Mouse (Mus musculus): Measurements from ENCODE around the gene Ccdc187. TPM values are rescaled to one million over a fixed set of nuclear protein-coding genes. Genes with fewer than 3 reads are reported as not detected.

The Ccdc187 gene
- polyA plus RNA-seq, 1 experiment, result not detected

GRCm38 (mm10) chr2:26208126-26208789 lies 86.1 kb downstream of the Ccdc187 start, which contains the start of gene Lhx3:
Lhx3 (minus strand) TSS chr2:26208289.
- TF ChIP-seq CEBPB (IDR thresholded peaks at IDR 0.05; ENCODE audit: low read depth) (no peak), CTCF (IDR thresholded peaks at IDR 0.05; ENCODE audit: control insufficient read depth, insufficient read depth, insufficient read length) (no peak), MAX (IDR thresholded peaks at IDR 0.05) (no peak), MYOD1 (IDR thresholded peaks at IDR 0.05; ENCODE audit: control insufficient read depth, insufficient read length, low read depth) (no peak), USF1 (IDR thresholded peaks at IDR 0.05; ENCODE audit: low read depth) (no peak), MYOG (IDR thresholded peaks at IDR 0.05; ENCODE audit: control insufficient read depth, extremely low read depth, insufficient read length) (no peak), FOSL1 (IDR thresholded peaks at IDR 0.05; ENCODE audit: insufficient read depth, low read length, poor library complexity, severe bottlenecking) (no peak)
- no peaks in the 10 kb centered on the region for H3K79me2 ChIP-seq (ENCODE audit: control insufficient read depth, insufficient read depth)
- no peaks in the 10 kb centered on the region for H3K79me3 ChIP-seq (ENCODE audit: low read depth)
- H3K36me3 ChIP-seq (ENCODE audit: control insufficient read depth, insufficient read depth), result peaks cover 15% of the 10 kb centered on the region
- H3ac ChIP-seq (ENCODE audit: control insufficient read depth, insufficient read length, low read depth), result no peak within 1 kb of the TSS
- H3K27me3 ChIP-seq (ENCODE audit: control insufficient read depth, insufficient read depth, insufficient read length), result peaks cover 30% of the 10 kb centered on the region
- H3K4me3 ChIP-seq (ENCODE audit: insufficient read depth, poor library complexity, severe bottlenecking), result no peak within 1 kb of the TSS

- Histone ChIP-seq H3K27me3 (ENCODE audit: control insufficient read depth, insufficient read depth, insufficient read length) (peaks cover 37% of the 10 kb centered on the region), H3K79me2 (ENCODE audit: control insufficient read depth, insufficient read depth) (no peaks in the 10 kb centered on the region), H3ac (ENCODE audit: control insufficient read depth, insufficient read length, low read depth) (no peak overlapping the region), H3K79me3 (ENCODE audit: low read depth) (no peaks in the 10 kb centered on the region), H3K4me3 (ENCODE audit: insufficient read depth, poor library complexity, severe bottlenecking) (no peak overlapping the region), H3K36me3 (ENCODE audit: control insufficient read depth, insufficient read depth) (peaks cover 9% of the 10 kb centered on the region)
- TF ChIP-seq CTCF (IDR thresholded peaks at IDR 0.05; ENCODE audit: control insufficient read depth, insufficient read depth, insufficient read length) (no peak), CEBPB (IDR thresholded peaks at IDR 0.05; ENCODE audit: low read depth) (no peak), USF1 (IDR thresholded peaks at IDR 0.05; ENCODE audit: low read depth) (no peak), FOSL1 (IDR thresholded peaks at IDR 0.05; ENCODE audit: insufficient read depth, low read length, poor library complexity, severe bottlenecking) (no peak), MYOD1 (IDR thresholded peaks at IDR 0.05; ENCODE audit: control insufficient read depth, insufficient read length, low read depth) (no peak), MYOG (IDR thresholded peaks at IDR 0.05; ENCODE audit: control insufficient read depth, extremely low read depth, insufficient read length) (no peak), MAX (IDR thresholded peaks at IDR 0.05) (no peak)
These were observed 86.8 kb downstream of the Ccdc187 start for GRCm38 (mm10) chr2:26207559-26207958.

- H3K79me2 ChIP-seq (ENCODE audit: control insufficient read depth, insufficient read depth), result no peaks in the 10 kb centered on the region
- H3K79me3 ChIP-seq (ENCODE audit: low read depth), result no peaks in the 10 kb centered on the region
- H3K27me3 ChIP-seq (ENCODE audit: control insufficient read depth, insufficient read depth, insufficient read length), result peaks cover 55% of the 10 kb centered on the region
- H3ac ChIP-seq (ENCODE audit: control insufficient read depth, insufficient read length, low read depth), result no peak overlapping the region
- H3K36me3 ChIP-seq (ENCODE audit: control insufficient read depth, insufficient read depth), result peaks cover 5% of the 10 kb centered on the region
- no peak overlapping the region for H3K4me3 ChIP-seq (ENCODE audit: insufficient read depth, poor library complexity, severe bottlenecking)
- no peak for TF ChIP-seq CTCF (IDR thresholded peaks at IDR 0.05; ENCODE audit: control insufficient read depth, insufficient read depth, insufficient read length)
- TF ChIP-seq CEBPB (IDR thresholded peaks at IDR 0.05; ENCODE audit: low read depth), result no peak
- TF ChIP-seq FOSL1 (IDR thresholded peaks at IDR 0.05; ENCODE audit: insufficient read depth, low read length, poor library complexity, severe bottlenecking), result no peak
- no peak for TF ChIP-seq USF1 (IDR thresholded peaks at IDR 0.05; ENCODE audit: low read depth)
These were observed 88.6 kb downstream of the Ccdc187 start for GRCm38 (mm10) chr2:26205761-26206160.

- peaks cover 61% of the 10 kb centered on the region for H3K27me3 ChIP-seq (ENCODE audit: control insufficient read depth, insufficient read depth, insufficient read length)
- H3ac ChIP-seq (ENCODE audit: control insufficient read depth, insufficient read length, low read depth), result no peak overlapping the region
- TF ChIP-seq MYOG (IDR thresholded peaks at IDR 0.05; ENCODE audit: control insufficient read depth, extremely low read depth, insufficient read length), result no peak
- TF ChIP-seq FOSL1 (IDR thresholded peaks at IDR 0.05; ENCODE audit: insufficient read depth, low read length, poor library complexity, severe bottlenecking), result no peak
- TF ChIP-seq CEBPB (IDR thresholded peaks at IDR 0.05; ENCODE audit: low read depth), result no peak
- no peak for TF ChIP-seq MYOD1 (IDR thresholded peaks at IDR 0.05; ENCODE audit: control insufficient read depth, insufficient read length, low read depth)
- no peak for TF ChIP-seq MAX (IDR thresholded peaks at IDR 0.05)
- TF ChIP-seq CTCF (IDR thresholded peaks at IDR 0.05; ENCODE audit: control insufficient read depth, insufficient read depth, insufficient read length), result no peak
- no peak for TF ChIP-seq USF1 (IDR thresholded peaks at IDR 0.05; ENCODE audit: low read depth)
- no peaks in the 10 kb centered on the region for H3K79me2 ChIP-seq (ENCODE audit: control insufficient read depth, insufficient read depth)
- no peak overlapping the region for H3K4me3 ChIP-seq (ENCODE audit: insufficient read depth, poor library complexity, severe bottlenecking)
- peaks cover 1% of the 10 kb centered on the region for H3K36me3 ChIP-seq (ENCODE audit: control insufficient read depth, insufficient read depth)
- H3K79me3 ChIP-seq (ENCODE audit: low read depth), result no peaks in the 10 kb centered on the region
These were observed 89.2 kb downstream of the Ccdc187 start for GRCm38 (mm10) chr2:26205126-26205525.

- peaks cover 80% of the 10 kb centered on the region for H3K27me3 ChIP-seq (ENCODE audit: control insufficient read depth, insufficient read depth, insufficient read length)
- no peak for TF ChIP-seq USF1 (IDR thresholded peaks at IDR 0.05; ENCODE audit: low read depth)
- no peak for TF ChIP-seq MYOG (IDR thresholded peaks at IDR 0.05; ENCODE audit: control insufficient read depth, extremely low read depth, insufficient read length)
- no peak for TF ChIP-seq MYOD1 (IDR thresholded peaks at IDR 0.05; ENCODE audit: control insufficient read depth, insufficient read length, low read depth)
- no peak for TF ChIP-seq CTCF (IDR thresholded peaks at IDR 0.05; ENCODE audit: control insufficient read depth, insufficient read depth, insufficient read length)
- TF ChIP-seq MAX (IDR thresholded peaks at IDR 0.05), result no peak
- no peak for TF ChIP-seq FOSL1 (IDR thresholded peaks at IDR 0.05; ENCODE audit: insufficient read depth, low read length, poor library complexity, severe bottlenecking)
- no peak for TF ChIP-seq CEBPB (IDR thresholded peaks at IDR 0.05; ENCODE audit: low read depth)
- no peaks in the 10 kb centered on the region for H3K79me2 ChIP-seq (ENCODE audit: control insufficient read depth, insufficient read depth)
- no peaks in the 10 kb centered on the region for H3K36me3 ChIP-seq (ENCODE audit: control insufficient read depth, insufficient read depth)
- H3ac ChIP-seq (ENCODE audit: control insufficient read depth, insufficient read length, low read depth), result no peak overlapping the region
- no peaks in the 10 kb centered on the region for H3K79me3 ChIP-seq (ENCODE audit: low read depth)
- H3K4me3 ChIP-seq (ENCODE audit: insufficient read depth, poor library complexity, severe bottlenecking), result no peak overlapping the region
These were observed 91.4 kb downstream of the Ccdc187 start for GRCm38 (mm10) chr2:26202849-26203475.

All from C2C12 (cell line).